Mouse (Mus musculus): ENCODE measurements around the gene Ptbp2. TPM values are rescaled to one million over a fixed set of nuclear protein-coding genes. Genes with fewer than 3 reads are reported as not detected.

Gene Ptbp2
- polyA plus RNA-seq, 1 experiment from 2014 or later: 47.5 TPM

Small RNA genes lying within 50 kb of the gene (microRNA-seq; reads per million reads assigned to microRNA genes)
- not detected for gene Gm24744
